Mouse (Mus musculus) spleen, adult 2 months (tissue): ENCODE results near the gene Tomm6.

Source experiments
- CTCF ChIP-seq: fragments of 200-500 bp; IDR thresholded peaks from 2 replicates; pipeline ENCODE4 v1.5.1; 2011; ENCODE audit warnings: mild to moderate bottlenecking, inconsistent platforms; ENCODE audit not compliant: insufficient read depth, insufficient read length, insufficient replicate concordance; ENCODE audit errors: extremely low read depth
- POLR2A ChIP-seq: fragments of 200-500 bp; IDR thresholded peaks from 2 replicates; pipeline ENCODE4 v1.6.1; 2011; ENCODE audit warnings: low read depth, low read length, inconsistent platforms

- TF ChIP-seq POLR2A = no peak
- no peak for TF ChIP-seq CTCF
Observed at GRCm38 (mm10) chr17:47708972-47709371, 20.8 kb upstream of the Tomm6 start.
